Mouse (Mus musculus): ENCODE results near the gene Gm10972. TPM values are rescaled to one million over a fixed set of nuclear protein-coding genes. Genes with fewer than 3 reads are reported as not detected.
"Not testable (repeated sequence)": the region's sequence is repeated elsewhere in the genome, so short reads cannot be mapped to it uniquely, and the experiment has no call there.

Gene Gm10972
- not detected in 2 replicates for polyA plus RNA-seq (2016; fragmentation: Nextera tagmentation; extraction: Ambion mirVana)

- not testable (repeated sequence) for DNase-seq (ENCODE audit: low spot score); H3K4me3 ChIP-seq; H3K9me3 ChIP-seq; H3K27ac ChIP-seq (replicated peaks); H3K36me3 ChIP-seq (replicated peaks); H3K4me1 ChIP-seq; H3K27me3 ChIP-seq (replicated peaks; ENCODE audit: low read depth, poor library complexity, severe bottlenecking)
- 83% methylated on average over 2 of the region's 2 CpGs for WGBS
Measured at GRCm38 (mm10) chr3:94642495-94643162, at the start of gene Gm10972. TSS of gene Gm10972 (plus strand) at chr3:94643112.

- Histone ChIP-seq H3K27ac (replicated peaks) (no peak overlapping the region), H3K4me1 (no peaks in the 10 kb centered on the region), H3K36me3 (replicated peaks) (no peaks in the 10 kb centered on the region), H3K27me3 (replicated peaks; ENCODE audit: low read depth, poor library complexity, severe bottlenecking) (no peaks in the 10 kb centered on the region), H3K4me3 (no peak overlapping the region), H3K9me3 (peaks cover 8% of the 10 kb centered on the region; the same call in 1 of the 2 replicates)
- 87% methylated on average over 6 of the region's 6 CpGs for WGBS
- DNase-seq (ENCODE audit: low spot score) = no peak
Measured at GRCm38 (mm10) chr3:94595871-94596287, 47.0 kb upstream of the Gm10972 start.

- 83% methylated on average over 3 of the region's 3 CpGs for WGBS
- Histone ChIP-seq H3K4me1 (no peaks in the 10 kb centered on the region), H3K27me3 (replicated peaks; ENCODE audit: low read depth, poor library complexity, severe bottlenecking) (no peaks in the 10 kb centered on the region), H3K9me3 (peaks cover 8% of the 10 kb centered on the region; the same call in 1 of the 2 replicates), H3K4me3 (no peak overlapping the region), H3K27ac (replicated peaks) (no peak overlapping the region), H3K36me3 (replicated peaks) (no peaks in the 10 kb centered on the region)
- DNase-seq (ENCODE audit: low spot score) = no peak
Measured at GRCm38 (mm10) chr3:94597224-94597779, 45.6 kb upstream of the Gm10972 start.

- Histone ChIP-seq H3K27ac (replicated peaks) (no peak overlapping the region), H3K4me1 (no peaks in the 10 kb centered on the region), H3K36me3 (replicated peaks) (no peaks in the 10 kb centered on the region), H3K27me3 (replicated peaks; ENCODE audit: low read depth, poor library complexity, severe bottlenecking) (no peaks in the 10 kb centered on the region), H3K9me3 (no peaks in the 10 kb centered on the region), H3K4me3 (no peak overlapping the region)
- peak; percentile 60 for DNase-seq (ENCODE audit: low spot score)
- 7% methylated on average over 4 of the region's 4 CpGs for WGBS
Measured at GRCm38 (mm10) chr3:94601959-94602358, 41.0 kb upstream of the Gm10972 start.

GRCm38 (mm10) chr3:94609621-94610020 lies 33.3 kb upstream of the Gm10972 start:
- H3K36me3 ChIP-seq (replicated peaks) = no peaks in the 10 kb centered on the region

GRCm38 (mm10) chr3:94610581-94610980 lies 32.3 kb upstream of the Gm10972 start:
- H3K27ac ChIP-seq (replicated peaks) = no peak overlapping the region
- peaks cover 13% of the 10 kb centered on the region; the same call in 1 of the 2 replicates for H3K4me1 ChIP-seq
- H3K27me3 ChIP-seq (replicated peaks; ENCODE audit: low read depth, poor library complexity, severe bottlenecking) = no peaks in the 10 kb centered on the region
- no peaks in the 10 kb centered on the region for H3K9me3 ChIP-seq
- no peak overlapping the region for H3K4me3 ChIP-seq
- WGBS = 76% methylated on average over 2 of the region's 2 CpGs
- DNase-seq (ENCODE audit: low spot score) = no peak
- no peaks in the 10 kb centered on the region for H3K36me3 ChIP-seq (replicated peaks)

More at GRCm38 (mm10) chr3:94609621-94610020, 33.3 kb upstream of the Gm10972 start:
- Histone ChIP-seq H3K4me3 (no peak overlapping the region), H3K27ac (replicated peaks) (no peak overlapping the region), H3K27me3 (replicated peaks; ENCODE audit: low read depth, poor library complexity, severe bottlenecking) (no peaks in the 10 kb centered on the region), H3K9me3 (no peaks in the 10 kb centered on the region), H3K4me1 (peaks cover 13% of the 10 kb centered on the region; the same call in 1 of the 2 replicates)
- no peak for DNase-seq (ENCODE audit: low spot score)
- 95% methylated on average over 3 of the region's 3 CpGs for WGBS

- DNase-seq (ENCODE audit: low spot score) = no peak
- peaks cover 13% of the 10 kb centered on the region; the same call in 1 of the 2 replicates for H3K4me1 ChIP-seq
- no peak overlapping the region for H3K27ac ChIP-seq (replicated peaks)
- no peak overlapping the region for H3K4me3 ChIP-seq
- no peaks in the 10 kb centered on the region for H3K36me3 ChIP-seq (replicated peaks)
- no peaks in the 10 kb centered on the region for H3K9me3 ChIP-seq
- H3K27me3 ChIP-seq (replicated peaks; ENCODE audit: low read depth, poor library complexity, severe bottlenecking) = no peaks in the 10 kb centered on the region
- 71% methylated on average over 4 of the region's 4 CpGs for WGBS
Measured at GRCm38 (mm10) chr3:94611343-94611742, 31.6 kb upstream of the Gm10972 start.

GRCm38 (mm10) chr3:94611834-94612233 lies 31.1 kb upstream of the Gm10972 start:
- Histone ChIP-seq H3K4me1 (peaks cover 13% of the 10 kb centered on the region; the same call in 1 of the 2 replicates), H3K27me3 (replicated peaks; ENCODE audit: low read depth, poor library complexity, severe bottlenecking) (no peaks in the 10 kb centered on the region), H3K9me3 (no peaks in the 10 kb centered on the region), H3K4me3 (no peak overlapping the region), H3K27ac (replicated peaks) (no peak overlapping the region), H3K36me3 (replicated peaks) (no peaks in the 10 kb centered on the region)
- 78% methylated on average over 5 of the region's 5 CpGs for WGBS
- no peak for DNase-seq (ENCODE audit: low spot score)

- Histone ChIP-seq H3K4me1 (peaks cover 13% of the 10 kb centered on the region; the same call in 1 of the 2 replicates), H3K9me3 (no peaks in the 10 kb centered on the region), H3K27ac (replicated peaks) (no peak overlapping the region), H3K36me3 (replicated peaks) (no peaks in the 10 kb centered on the region), H3K27me3 (replicated peaks; ENCODE audit: low read depth, poor library complexity, severe bottlenecking) (no peaks in the 10 kb centered on the region), H3K4me3 (no peak overlapping the region)
- 83% methylated on average over 1 of the region's 1 CpGs for WGBS
- no peak for DNase-seq (ENCODE audit: low spot score)
Measured at GRCm38 (mm10) chr3:94612274-94612673, 30.6 kb upstream of the Gm10972 start.

GRCm38 (mm10) chr3:94613258-94613878 lies 29.5 kb upstream of the Gm10972 start:
- H3K9me3 ChIP-seq = no peaks in the 10 kb centered on the region
- H3K4me3 ChIP-seq = no peak overlapping the region
- WGBS = 65% methylated on average over 7 of the region's 7 CpGs
- no peaks in the 10 kb centered on the region for H3K27me3 ChIP-seq (replicated peaks; ENCODE audit: low read depth, poor library complexity, severe bottlenecking)
- H3K36me3 ChIP-seq (replicated peaks) = no peaks in the 10 kb centered on the region
- H3K27ac ChIP-seq (replicated peaks) = no peak overlapping the region
- no peak for DNase-seq (ENCODE audit: low spot score)
- H3K4me1 ChIP-seq = peaks cover 13% of the 10 kb centered on the region; the same call in 1 of the 2 replicates

- Histone ChIP-seq H3K27ac (replicated peaks) (no peak overlapping the region), H3K9me3 (no peaks in the 10 kb centered on the region), H3K36me3 (replicated peaks) (no peaks in the 10 kb centered on the region), H3K27me3 (replicated peaks; ENCODE audit: low read depth, poor library complexity, severe bottlenecking) (no peaks in the 10 kb centered on the region), H3K4me1 (peaks cover 10% of the 10 kb centered on the region; the same call in 1 of the 2 replicates), H3K4me3 (no peak overlapping the region)
- DNase-seq (ENCODE audit: low spot score) = peak; percentile 32
- 72% methylated on average over 4 of the region's 4 CpGs for WGBS
Measured at GRCm38 (mm10) chr3:94616717-94617116, 26.2 kb upstream of the Gm10972 start.

- Histone ChIP-seq H3K4me3 (no peak overlapping the region), H3K27ac (replicated peaks) (no peak overlapping the region), H3K36me3 (replicated peaks) (no peaks in the 10 kb centered on the region), H3K27me3 (replicated peaks; ENCODE audit: low read depth, poor library complexity, severe bottlenecking) (no peaks in the 10 kb centered on the region), H3K9me3 (no peaks in the 10 kb centered on the region), H3K4me1 (no peaks in the 10 kb centered on the region)
- 87% methylated on average over 11 of the region's 11 CpGs for WGBS
- DNase-seq (ENCODE audit: low spot score) = no peak
Measured at GRCm38 (mm10) chr3:94621740-94622507, 21.0 kb upstream of the Gm10972 start.

Measured in embryonic facial prominence, embryonic 10.5 days (tissue).